Mouse (Mus musculus) erythroblast, embryonic 14.5 days (primary cell): ENCODE measurements at regions not wholly inside any gene's neighbourhood (a gene's known extent, or its start where the extent isn't known, plus 50 kb on each side); places are given as distances from the start of the nearest gene placed in this dataset.

Experiments used
- H3K27me3 ChIP-seq: 2 replicates; pipeline ENCODE4 v1.6.1; 2012; ENCODE audit warnings: inconsistent platforms; ENCODE audit not compliant: control insufficient read depth
- H3K36me3 ChIP-seq: 2 replicates; pipeline ENCODE4 v1.6.1; 2012; ENCODE audit warnings: mild to moderate bottlenecking, inconsistent platforms; ENCODE audit not compliant: control insufficient read depth
- H3K4me1 ChIP-seq: 2 replicates; pipeline ENCODE4 v1.6.1; 2012; ENCODE audit warnings: inconsistent platforms; ENCODE audit not compliant: control insufficient read depth
- H3K4me3 ChIP-seq: replicated peaks from 2 replicates; pipeline ENCODE3; 2012; ENCODE audit warnings: moderate library complexity, mild to moderate bottlenecking, inconsistent platforms
- H3K9me3 ChIP-seq: 2 replicates; pipeline ENCODE4 v1.6.1; 2012; ENCODE audit warnings: low read length, inconsistent platforms, mixed read lengths; ENCODE audit not compliant: control insufficient read depth
- GATA1 ChIP-seq: IDR thresholded peaks from 2 replicates; pipeline ENCODE4 v1.6.1; 2012; ENCODE audit warnings: low read length, inconsistent platforms, mixed read lengths
- TAL1 ChIP-seq: IDR thresholded peaks from 3 replicates; pipeline ENCODE4 v1.6.1; 2012; ENCODE audit warnings: low read length, inconsistent platforms, mixed read lengths

DNA sequence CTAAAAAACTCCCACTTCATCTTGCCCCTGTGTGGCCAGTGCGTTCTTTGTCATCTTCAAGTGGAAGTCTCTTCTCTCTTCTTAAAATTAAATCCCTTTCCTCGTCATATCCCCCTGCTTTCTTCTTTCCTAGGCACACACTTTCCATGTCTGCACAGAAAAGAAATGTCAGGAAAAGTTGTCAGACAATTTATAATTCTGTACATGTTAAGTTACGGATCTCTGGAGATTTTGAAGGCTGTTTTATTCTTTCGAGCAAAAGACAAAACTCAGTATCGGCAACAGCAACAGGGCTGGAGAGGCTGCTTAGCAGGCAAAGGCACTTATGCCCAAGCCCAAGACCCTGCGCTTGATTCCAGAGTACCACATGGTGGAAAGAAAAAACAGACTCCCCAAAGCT lies 790.1 kb upstream of the Car8 start:
- Histone ChIP-seq H3K36me3 (no peaks in the 10 kb centered on the region), H3K9me3 (no peaks in the 10 kb centered on the region), H3K4me3 (no peak overlapping the region), H3K4me1 (peaks cover 6% of the 10 kb centered on the region), H3K27me3 (peaks cover 3% of the 10 kb centered on the region; the same call in 1 of the 2 replicates)
- no peak for TF ChIP-seq TAL1

DNA sequence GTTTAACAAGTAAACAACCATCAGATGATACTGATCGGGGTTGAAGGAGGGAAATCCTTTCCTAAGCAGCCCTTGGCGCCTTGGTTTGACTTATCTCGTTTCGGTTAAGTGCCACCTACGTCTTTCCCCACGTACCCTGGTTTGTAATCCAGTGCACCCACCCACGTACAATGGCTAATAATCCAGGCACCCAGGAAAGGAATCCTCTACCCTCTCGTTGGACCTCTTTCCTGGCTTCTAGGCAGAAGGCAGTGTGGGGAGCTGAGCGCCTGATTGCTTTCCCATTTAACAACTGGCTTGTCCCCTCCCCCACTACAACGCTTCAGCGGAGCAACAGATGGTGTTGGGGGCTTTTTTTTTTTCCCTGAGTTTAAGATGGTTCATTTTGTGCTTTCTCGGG lies 789.6 kb upstream of the Car8 start:
- Histone ChIP-seq H3K9me3 (no peaks in the 10 kb centered on the region), H3K4me3 (no peak overlapping the region)

DNA sequence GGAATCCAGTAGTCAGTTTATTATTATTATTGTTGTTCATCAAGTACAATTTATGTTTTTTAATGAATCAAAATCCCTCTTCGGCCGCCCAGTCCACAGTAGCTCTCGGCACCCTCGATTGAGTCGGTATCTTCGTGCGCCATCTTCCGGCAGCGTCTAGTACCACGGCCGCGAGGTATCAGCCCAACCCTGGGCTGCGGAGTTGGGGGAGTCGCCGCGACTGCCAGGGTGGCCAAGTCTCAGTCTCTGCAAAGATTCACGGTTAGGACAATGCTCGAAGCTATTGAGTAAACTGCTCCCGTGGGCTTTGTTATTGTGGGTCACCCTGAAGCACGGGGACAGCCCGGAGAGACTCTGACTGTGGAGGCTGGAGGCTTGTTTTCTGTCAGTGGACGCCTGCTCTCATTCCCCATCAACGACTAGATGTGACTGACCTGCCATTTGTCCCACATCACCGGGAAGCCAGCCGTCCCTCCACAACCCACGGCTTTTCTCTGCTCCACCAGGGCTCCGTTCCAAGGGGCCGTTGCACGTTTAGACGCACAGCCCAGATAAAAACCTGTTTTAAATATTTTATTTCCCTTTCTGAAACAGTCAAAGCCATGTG lies 789.1 kb upstream of the Car8 start:
- Histone ChIP-seq H3K36me3 (no peaks in the 10 kb centered on the region), H3K4me3 (peak overlapping the region; percentile 21), H3K4me1 (peaks cover 6% of the 10 kb centered on the region), H3K9me3 (no peaks in the 10 kb centered on the region), H3K27me3 (peaks cover 3% of the 10 kb centered on the region; the same call in 1 of the 2 replicates)
- no peak for TF ChIP-seq TAL1
- TF ChIP-seq GATA1, result no peak

More for the DNA sequence above, 789.6 kb upstream of the Car8 start:
- Histone ChIP-seq H3K27me3 (peaks cover 3% of the 10 kb centered on the region; the same call in 1 of the 2 replicates), H3K36me3 (no peaks in the 10 kb centered on the region), H3K4me1 (peaks cover 6% of the 10 kb centered on the region)
- no peak for TF ChIP-seq GATA1
- TF ChIP-seq TAL1, result no peak

DNA sequence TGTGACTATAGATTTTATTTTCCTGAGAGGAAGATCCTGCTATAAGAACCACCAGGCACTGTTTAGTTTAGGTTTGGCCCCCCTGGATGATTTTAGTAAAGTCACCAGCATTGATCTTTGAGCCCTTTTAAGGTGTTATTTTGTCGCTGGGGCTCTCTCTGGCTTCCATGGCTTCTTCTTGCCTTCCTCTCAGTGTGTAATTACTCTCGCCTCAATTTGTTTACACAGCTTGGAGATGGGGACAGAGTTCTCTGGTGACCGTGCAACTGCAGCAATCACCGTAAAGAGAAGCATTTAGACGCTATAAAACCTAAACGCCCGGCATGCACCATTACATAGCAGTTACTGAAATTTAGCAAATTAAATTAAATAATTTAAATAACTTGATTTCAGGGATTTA lies 788.5 kb upstream of the Car8 start:
- H3K36me3 ChIP-seq, result no peaks in the 10 kb centered on the region
- peaks cover 3% of the 10 kb centered on the region; the same call in 1 of the 2 replicates for H3K27me3 ChIP-seq
- no peaks in the 10 kb centered on the region for H3K9me3 ChIP-seq
- TF ChIP-seq TAL1 (no peak), GATA1 (no peak)
- H3K4me1 ChIP-seq, result peaks cover 6% of the 10 kb centered on the region
- no peak overlapping the region for H3K4me3 ChIP-seq

DNA sequence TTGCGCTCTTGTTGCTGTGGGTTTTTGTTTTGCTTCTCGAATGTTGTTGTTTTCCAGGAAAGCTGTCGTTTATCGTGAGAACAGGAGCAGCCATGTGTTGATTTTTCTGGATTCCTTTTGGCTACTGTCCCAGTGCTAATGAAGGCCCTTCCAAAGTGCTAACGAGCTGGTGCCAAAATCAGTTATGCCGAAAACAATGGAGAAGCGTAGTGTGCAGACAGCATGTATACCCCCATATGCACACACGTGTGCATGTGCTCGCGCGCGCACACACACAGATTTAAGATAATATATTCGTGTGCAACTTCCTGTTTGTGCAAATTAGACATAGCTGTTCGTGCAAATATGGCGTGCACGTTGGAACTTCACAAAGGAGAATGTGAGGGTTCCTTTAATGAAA lies 788.0 kb upstream of the Car8 start:
- no peak overlapping the region for H3K4me3 ChIP-seq
- H3K4me1 ChIP-seq, result peaks cover 6% of the 10 kb centered on the region
- peaks cover 3% of the 10 kb centered on the region; the same call in 1 of the 2 replicates for H3K27me3 ChIP-seq
- H3K9me3 ChIP-seq, result no peaks in the 10 kb centered on the region
- TF ChIP-seq TAL1 (no peak), GATA1 (no peak)
- H3K36me3 ChIP-seq, result no peaks in the 10 kb centered on the region

DNA sequence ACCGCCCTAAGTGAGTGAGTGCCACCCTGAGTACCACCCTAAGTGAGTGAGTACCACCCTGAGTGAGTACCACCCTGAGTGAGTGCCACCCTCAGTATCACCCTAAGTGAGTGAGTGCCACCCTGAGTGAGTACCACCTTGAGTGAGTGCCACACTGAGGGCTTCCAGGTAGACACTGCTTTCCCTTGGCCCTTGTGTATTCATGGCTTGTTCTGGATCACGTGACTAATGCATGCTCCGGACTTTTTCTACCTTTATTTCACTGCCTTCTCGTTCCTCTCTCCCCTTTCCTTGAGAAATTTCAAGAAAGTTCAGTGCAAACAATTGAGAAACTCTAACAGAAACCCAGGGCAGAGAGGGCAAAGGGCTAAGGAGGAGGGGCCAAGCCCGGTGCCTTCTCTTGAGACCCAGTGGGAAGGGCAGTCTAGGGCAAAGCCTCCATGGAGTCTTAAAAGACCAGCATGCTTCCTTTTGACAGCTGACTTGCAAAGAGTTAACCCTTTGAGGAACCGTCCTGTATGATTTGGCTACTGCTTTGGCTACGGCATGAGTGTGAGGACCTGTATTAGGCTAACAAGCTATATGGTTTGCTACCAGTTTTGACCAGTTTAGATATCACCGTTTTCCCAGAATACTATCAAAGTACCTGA lies 787.1 kb upstream of the Car8 start:
- Histone ChIP-seq H3K27me3 (peaks cover 3% of the 10 kb centered on the region; the same call in 1 of the 2 replicates), H3K36me3 (no peaks in the 10 kb centered on the region), H3K4me1 (peaks cover 6% of the 10 kb centered on the region), H3K4me3 (no peak overlapping the region), H3K9me3 (no peaks in the 10 kb centered on the region)
- TF ChIP-seq TAL1 (no peak), GATA1 (no peak)

DNA sequence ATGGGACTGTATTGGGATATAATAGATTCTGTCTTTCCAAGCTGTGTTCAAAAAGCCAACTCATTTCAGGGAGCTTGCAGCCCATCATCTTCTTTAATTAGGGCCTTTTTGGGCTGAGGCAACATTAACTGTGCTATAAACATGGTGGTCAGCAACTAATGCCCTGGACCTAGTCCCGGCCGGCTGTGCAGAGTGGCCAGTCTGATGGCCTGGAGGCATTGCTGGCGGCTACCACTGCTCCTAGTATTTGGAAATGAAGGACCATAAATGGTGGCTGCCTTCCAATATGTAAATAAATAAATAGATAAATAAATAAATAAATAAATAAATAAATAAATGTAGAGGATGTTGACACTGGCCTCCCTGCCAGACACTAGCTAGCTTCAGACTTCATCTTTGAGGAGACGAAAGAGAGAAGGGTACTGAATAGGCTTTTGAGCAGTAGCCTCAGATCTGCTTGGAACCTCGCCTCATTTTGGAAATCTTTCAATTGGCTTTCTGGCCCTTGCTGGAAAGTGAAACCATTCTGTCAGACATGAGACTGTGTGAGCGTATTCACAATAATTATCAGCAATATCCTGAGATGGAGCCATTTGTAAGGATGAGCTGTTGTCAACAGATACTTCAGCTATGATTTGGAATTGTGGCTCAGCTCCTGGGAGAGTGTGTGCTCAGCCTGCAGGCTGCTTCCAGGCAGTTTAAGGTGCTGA lies 785.5 kb upstream of the Car8 start:
- Histone ChIP-seq H3K27me3 (peaks cover 3% of the 10 kb centered on the region; the same call in 1 of the 2 replicates), H3K4me1 (peaks cover 6% of the 10 kb centered on the region)
- TF ChIP-seq GATA1, result no peak
- TF ChIP-seq TAL1, result no peak

DNA sequence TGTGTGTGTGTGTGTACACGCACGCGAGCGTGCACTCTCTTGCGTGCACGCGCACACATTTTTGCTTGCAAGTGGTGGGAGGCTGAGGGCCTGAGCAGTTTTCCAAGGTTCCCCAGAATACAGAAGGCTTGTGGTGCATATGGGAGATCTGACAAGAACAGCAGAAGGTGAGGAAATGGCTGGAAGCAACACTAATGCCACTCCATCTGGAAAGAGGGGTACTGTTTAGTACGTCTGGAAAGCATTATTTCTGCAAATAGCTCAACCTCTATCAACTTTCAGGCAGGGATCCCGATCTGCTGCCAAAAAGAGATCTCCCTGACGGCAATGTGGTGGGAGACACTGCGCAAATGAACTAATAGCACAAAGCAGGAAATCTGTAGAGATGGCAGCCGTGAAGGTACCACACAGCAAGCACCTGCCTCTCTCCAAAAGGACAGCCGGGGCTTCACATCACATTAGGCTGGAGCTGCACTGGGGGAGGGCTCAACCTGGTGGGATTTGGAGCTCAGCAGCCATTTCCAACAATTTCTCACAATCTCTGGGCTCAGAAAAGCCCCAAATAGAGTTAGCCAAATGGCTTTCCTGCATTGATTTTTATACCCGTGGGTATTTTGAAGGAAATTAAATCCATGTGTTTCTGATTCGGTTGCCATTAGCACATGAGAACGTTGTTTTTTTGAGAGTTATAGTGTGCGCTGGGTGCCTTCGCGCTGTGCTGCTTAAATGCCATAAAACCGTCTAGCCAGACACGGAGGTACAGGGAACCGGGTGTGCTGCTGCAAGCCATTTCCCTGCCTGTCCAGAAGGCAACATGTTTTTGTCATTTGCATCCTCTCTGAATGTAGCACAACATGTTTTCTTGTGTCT lies 780.6 kb upstream of the Car8 start:
- Histone ChIP-seq H3K36me3 (no peaks in the 10 kb centered on the region), H3K9me3 (no peaks in the 10 kb centered on the region), H3K4me3 (no peak overlapping the region), H3K27me3 (no peaks in the 10 kb centered on the region), H3K4me1 (no peaks in the 10 kb centered on the region)
- TF ChIP-seq GATA1 (no peak), TAL1 (no peak)

More for the DNA sequence above, 785.5 kb upstream of the Car8 start:
- no peaks in the 10 kb centered on the region for H3K36me3 ChIP-seq
- no peaks in the 10 kb centered on the region for H3K9me3 ChIP-seq
- H3K4me3 ChIP-seq, result no peak overlapping the region

DNA sequence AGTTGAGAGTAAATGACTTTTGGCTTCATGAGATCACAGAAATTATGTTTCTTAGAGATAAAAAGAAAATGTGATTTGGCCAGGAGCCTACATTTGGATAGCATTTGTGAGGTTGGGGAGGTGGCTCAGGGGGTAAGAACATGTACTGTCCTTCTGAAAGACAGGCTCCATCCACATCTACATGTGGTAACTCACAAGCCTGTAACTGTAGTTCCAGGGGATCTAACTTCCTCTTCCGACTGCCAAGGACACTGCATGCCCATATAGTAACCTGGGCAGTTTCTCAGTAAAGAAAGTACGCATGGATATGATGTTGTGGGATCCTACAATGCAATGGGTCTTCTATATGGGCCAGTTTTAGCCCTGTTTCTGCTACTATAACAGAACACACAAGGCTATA lies 779.4 kb upstream of the Car8 start:
- Histone ChIP-seq H3K36me3 (no peaks in the 10 kb centered on the region), H3K9me3 (no peaks in the 10 kb centered on the region), H3K4me3 (no peak overlapping the region), H3K27me3 (no peaks in the 10 kb centered on the region), H3K4me1 (no peaks in the 10 kb centered on the region)
- TF ChIP-seq TAL1 (no peak), GATA1 (no peak)
